Mouse (Mus musculus) hindbrain, embryonic 10.5 days (tissue): Measurements from ENCODE around the gene Ccdc84. TPM values are rescaled to one million over a fixed set of nuclear protein-coding genes. Genes with fewer than 3 reads are reported as not detected.

Experiments used
- DNase-seq: peaks from one replicate; pipeline ENCODE4 v3.0.0-alpha.2; 2017; ENCODE audit warnings: low spot score
- H3K27ac ChIP-seq: fragments of 300-500 bp; sonication (generic); 2 replicates; pipeline ENCODE4 v1.5.1; 2016; ENCODE audit warnings: mild to moderate bottlenecking, moderate library complexity
- H3K27me3 ChIP-seq: fragments of 300-500 bp; sonication (generic); 2 replicates; pipeline ENCODE4 v1.6.1; 2016; ENCODE audit warnings: mild to moderate bottlenecking; ENCODE audit not compliant: poor library complexity, insufficient read depth, severe bottlenecking
- H3K36me3 ChIP-seq: fragments of 300-500 bp; sonication (generic); 2 replicates; pipeline ENCODE4 v1.6.1; 2016; ENCODE audit warnings: mild to moderate bottlenecking, moderate library complexity
- H3K4me1 ChIP-seq: fragments of 300-500 bp; sonication (generic); replicated peaks from 2 replicates; pipeline ENCODE4 v1.6.1; 2016; ENCODE audit warnings: mild to moderate bottlenecking
- H3K4me3 ChIP-seq: fragments of 300-500 bp; sonication (generic); 2 replicates; pipeline ENCODE4 v1.5.1; 2016; ENCODE audit warnings: mild to moderate bottlenecking, moderate library complexity
- H3K9me3 ChIP-seq: fragments of 300-500 bp; sonication (generic); 2 replicates; pipeline ENCODE4 v1.6.1; 2016; ENCODE audit warnings: mild to moderate bottlenecking, moderate library complexity
- WGBS: fragments of 180-500 bp; shearing (Covaris S2); methylation state at CpG from one replicate; pipeline ENCODE4 v1.1.7; 2016; 5-methylcytosine and 5-hydroxymethylcytosine counted together
- polyA plus RNA-seq: library from polyadenylated mRNA; unstranded; fragments of >200 nt; fragmentation: Nextera tagmentation; extraction: Ambion mirVana; gene quantifications from 2 replicates; pipeline ENCODE4 v1.2.1, GENCODE M21; 2016

Ccdc84 gene
- polyA plus RNA-seq, 1 experiment from 2014 or later: 27.7 TPM

- Histone ChIP-seq H3K9me3 (no peaks in the 10 kb centered on the region), H3K4me1 (peaks cover 40% of the 10 kb centered on the region), H3K27ac (no peak overlapping the region), H3K27me3 (no peaks in the 10 kb centered on the region; the same call in 1 of the 2 replicates), H3K36me3 (peaks cover 75% of the 10 kb centered on the region), H3K4me3 (no peak overlapping the region)
- DNase-seq: no peak
- WGBS: 88% methylated on average over 4 of the region's 4 CpGs
These were observed 17.3 kb downstream of the Ccdc84 start for GRCm38 (mm10) chr9:44401081-44401480.

DNA sequence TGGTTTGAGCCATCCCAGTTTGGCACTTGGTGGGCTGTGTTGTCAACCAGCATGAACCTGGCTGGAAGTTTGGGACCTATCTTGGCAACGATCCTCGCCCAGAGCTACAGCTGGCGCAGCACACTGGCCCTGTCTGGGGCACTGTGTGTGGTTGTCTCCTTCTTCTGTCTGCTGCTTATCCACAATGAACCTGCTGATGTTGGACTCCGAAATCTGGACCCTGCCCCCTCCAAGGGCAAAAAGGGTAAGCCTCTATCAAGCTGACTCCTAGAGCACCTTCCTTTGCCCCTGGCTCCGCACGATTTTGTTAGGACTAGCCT lies 18.6 kb downstream of the Ccdc84 start:
- Histone ChIP-seq H3K9me3 (no peaks in the 10 kb centered on the region), H3K4me1 (peaks cover 31% of the 10 kb centered on the region), H3K27ac (no peak overlapping the region), H3K4me3 (no peak overlapping the region), H3K27me3 (no peaks in the 10 kb centered on the region; the same call in 1 of the 2 replicates), H3K36me3 (peaks cover 63% of the 10 kb centered on the region)
- no peak for DNase-seq
- 91% methylated on average over 6 of the region's 6 CpGs for WGBS

DNA sequence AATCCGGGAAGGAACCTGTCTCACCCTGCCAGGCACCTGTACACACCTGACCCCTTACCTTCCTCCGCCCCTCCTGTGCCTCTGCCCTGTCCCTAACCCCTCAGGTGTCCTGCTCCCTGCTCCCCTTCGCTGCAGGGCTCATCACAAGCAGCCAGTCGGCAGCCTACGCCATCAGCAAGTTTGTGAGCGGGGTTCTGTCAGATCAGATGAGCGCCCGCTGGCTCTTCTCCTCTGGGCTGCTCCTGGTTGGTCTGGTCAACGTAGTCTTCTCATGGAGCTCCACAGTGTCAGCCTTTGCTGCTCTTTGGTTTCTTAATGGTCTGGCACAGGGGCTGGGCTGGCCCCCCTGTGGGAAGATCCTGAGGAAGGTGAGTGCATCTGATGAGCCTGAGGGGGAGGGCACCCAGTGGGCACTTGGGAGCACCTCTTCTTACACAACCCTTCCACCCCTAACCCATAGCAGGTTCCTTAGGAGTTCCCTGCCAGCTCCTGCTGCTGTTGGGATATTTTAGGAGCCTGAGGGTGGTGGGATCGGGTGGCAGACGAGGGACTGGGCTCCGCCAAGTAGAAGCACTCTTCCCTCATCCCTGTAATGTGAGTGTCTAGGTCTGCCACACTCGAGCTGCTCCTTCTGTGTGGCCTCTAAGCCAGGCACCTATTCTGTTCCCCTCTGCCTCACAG lies 19.1 kb downstream of the Ccdc84 start:
- Histone ChIP-seq H3K4me1 (peaks cover 31% of the 10 kb centered on the region), H3K27me3 (no peaks in the 10 kb centered on the region; the same call in 1 of the 2 replicates), H3K27ac (no peak overlapping the region), H3K9me3 (no peaks in the 10 kb centered on the region), H3K4me3 (peak overlapping the region; percentile 18), H3K36me3 (peaks cover 58% of the 10 kb centered on the region)
- DNase-seq: no peak
- WGBS: 85% methylated on average over 13 of the region's 13 CpGs

DNA sequence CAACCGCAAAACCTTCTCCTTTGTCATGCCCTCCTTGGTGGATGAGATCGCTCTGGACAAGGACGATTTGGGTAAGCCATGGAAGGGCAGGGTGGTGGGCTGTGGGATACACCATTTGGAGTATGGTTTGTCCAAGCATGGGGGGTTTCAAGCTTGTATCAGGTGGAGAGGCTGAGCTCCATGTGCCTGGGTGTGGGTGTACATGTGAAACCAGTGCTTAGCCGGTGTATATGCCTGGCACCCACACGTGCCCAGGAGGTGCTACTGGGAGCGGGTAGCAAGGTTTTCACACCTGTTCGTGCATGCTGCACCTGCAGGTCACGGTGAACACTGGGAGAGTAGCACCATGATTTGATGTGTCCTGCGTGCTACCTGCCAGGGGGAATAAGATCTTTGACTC lies 19.8 kb downstream of the Ccdc84 start:
- 88% methylated on average over 9 of the region's 9 CpGs for WGBS
- Histone ChIP-seq H3K27ac (peak overlapping the region; percentile 90), H3K36me3 (peaks cover 51% of the 10 kb centered on the region)

GRCm38 (mm10) chr9:44398087-44398486 lies 20.3 kb downstream of the Ccdc84 start:
- Histone ChIP-seq H3K4me3 (peak overlapping the region; percentile 86), H3K27me3 (no peaks in the 10 kb centered on the region; the same call in 1 of the 2 replicates), H3K27ac (peak overlapping the region; percentile 90), H3K9me3 (no peaks in the 10 kb centered on the region), H3K36me3 (peaks cover 47% of the 10 kb centered on the region), H3K4me1 (peaks cover 31% of the 10 kb centered on the region)
- no peak for DNase-seq
- 25% methylated on average over 4 of the region's 4 CpGs for WGBS

More for the DNA sequence above, 19.8 kb downstream of the Ccdc84 start:
- Histone ChIP-seq H3K4me3 (peak overlapping the region; percentile 86; the same call in 1 of the 2 replicates), H3K27me3 (no peaks in the 10 kb centered on the region; the same call in 1 of the 2 replicates), H3K9me3 (no peaks in the 10 kb centered on the region), H3K4me1 (peaks cover 31% of the 10 kb centered on the region)
- DNase-seq: no peak

DNA sequence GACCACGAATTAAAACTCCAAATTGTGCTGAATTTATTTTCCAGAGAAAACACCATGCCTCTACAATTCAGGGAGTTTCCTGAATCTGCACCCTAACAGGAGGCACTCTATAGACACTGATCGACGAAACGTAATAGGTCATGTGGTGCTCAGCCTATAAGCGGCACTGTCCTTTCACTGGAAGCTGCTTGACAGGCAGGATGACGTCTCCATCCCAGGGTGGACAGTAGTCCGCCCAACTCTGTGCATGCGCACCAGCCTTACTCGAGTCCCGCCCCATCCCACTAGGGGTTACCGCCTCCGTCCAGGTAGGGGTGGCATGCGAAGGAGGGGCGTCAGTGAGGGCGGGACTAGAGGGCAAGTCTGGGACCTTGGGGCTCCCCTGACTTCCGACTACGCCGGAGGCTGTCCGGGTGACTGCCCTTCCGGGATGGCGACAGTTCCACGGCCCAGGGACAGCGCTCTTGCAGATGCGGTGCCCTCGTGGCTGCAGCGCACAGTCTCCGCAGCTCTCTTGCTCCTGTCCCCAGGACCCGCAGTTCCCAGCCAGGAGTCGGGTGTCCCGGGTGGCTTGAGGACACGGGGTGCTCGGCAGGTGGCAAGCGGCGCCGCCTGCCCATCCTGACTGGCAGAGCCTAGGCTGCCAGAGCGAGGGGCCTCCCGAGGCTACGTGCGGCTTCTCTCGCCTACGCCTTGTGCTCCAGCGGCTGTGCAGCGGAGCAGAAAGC lies 21.5 kb downstream of the Ccdc84 start, which contains the start of gene Slc37a4:
Gene Slc37a4 (plus strand): TSS at position 169 of the 728 bp plus-strand sequence.
- peak within 1 kb of the TSS; percentile 90 for H3K27ac ChIP-seq
- peak; percentile 90 for DNase-seq
- H3K4me1 ChIP-seq: peaks cover 31% of the 10 kb centered on the region
- peaks cover 47% of the 10 kb centered on the region for H3K36me3 ChIP-seq
- H3K4me3 ChIP-seq: peak within 1 kb of the TSS; percentile 86
- H3K27me3 ChIP-seq: no peaks in the 10 kb centered on the region; the same call in 1 of the 2 replicates
- no peaks in the 10 kb centered on the region for H3K9me3 ChIP-seq
- under 1% methylated on average over 43 of the region's 43 CpGs for WGBS

DNA sequence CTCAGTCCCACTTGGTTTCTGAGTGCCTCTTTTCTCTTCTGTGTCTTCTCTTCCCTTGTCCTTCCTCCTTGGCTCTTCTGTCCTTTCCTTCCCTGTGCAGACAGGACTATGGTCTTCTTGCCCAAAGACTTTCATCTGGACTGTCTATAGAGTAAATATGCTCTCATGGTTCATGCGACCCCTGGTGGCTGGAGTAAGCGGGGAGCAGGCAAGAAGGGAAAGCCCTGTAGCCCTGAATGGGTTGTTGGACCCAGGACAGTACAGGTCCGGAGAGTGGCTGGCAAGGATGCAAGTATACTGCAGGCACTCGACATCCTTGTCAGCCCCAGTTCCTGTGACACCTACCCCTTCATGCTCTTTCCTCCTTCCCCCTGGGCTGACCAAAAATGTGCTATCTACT lies 26.9 kb downstream of the Ccdc84 start:
- no peaks in the 10 kb centered on the region for H3K9me3 ChIP-seq
- DNase-seq: peak; percentile 71
- H3K4me1 ChIP-seq: peaks cover 5% of the 10 kb centered on the region; the same call in 1 of the 2 replicates
- H3K27ac ChIP-seq: no peak overlapping the region
- WGBS: 45% methylated on average over 4 of the region's 4 CpGs
- no peaks in the 10 kb centered on the region for H3K27me3 ChIP-seq
- H3K36me3 ChIP-seq: peaks cover 66% of the 10 kb centered on the region
- H3K4me3 ChIP-seq: no peak overlapping the region

GRCm38 (mm10) chr9:44389273-44389672 lies 29.1 kb downstream of the Ccdc84 start:
- peaks cover 88% of the 10 kb centered on the region for H3K36me3 ChIP-seq
- H3K27me3 ChIP-seq: no peaks in the 10 kb centered on the region
- H3K27ac ChIP-seq: no peak overlapping the region
- H3K9me3 ChIP-seq: no peaks in the 10 kb centered on the region
- 66% methylated on average over 8 of the region's 8 CpGs for WGBS
- H3K4me1 ChIP-seq: no peaks in the 10 kb centered on the region
- no peak overlapping the region for H3K4me3 ChIP-seq
- DNase-seq: peak; percentile 38

GRCm38 (mm10) chr9:44387221-44387620 lies 31.1 kb downstream of the Ccdc84 start:
- DNase-seq: no peak
- H3K9me3 ChIP-seq: no peaks in the 10 kb centered on the region
- H3K4me3 ChIP-seq: no peak overlapping the region
- H3K27ac ChIP-seq: no peak overlapping the region
- H3K4me1 ChIP-seq: no peaks in the 10 kb centered on the region
- H3K27me3 ChIP-seq: no peaks in the 10 kb centered on the region
- peaks cover 99% of the 10 kb centered on the region for H3K36me3 ChIP-seq
- 87% methylated on average over 3 of the region's 3 CpGs for WGBS

DNA sequence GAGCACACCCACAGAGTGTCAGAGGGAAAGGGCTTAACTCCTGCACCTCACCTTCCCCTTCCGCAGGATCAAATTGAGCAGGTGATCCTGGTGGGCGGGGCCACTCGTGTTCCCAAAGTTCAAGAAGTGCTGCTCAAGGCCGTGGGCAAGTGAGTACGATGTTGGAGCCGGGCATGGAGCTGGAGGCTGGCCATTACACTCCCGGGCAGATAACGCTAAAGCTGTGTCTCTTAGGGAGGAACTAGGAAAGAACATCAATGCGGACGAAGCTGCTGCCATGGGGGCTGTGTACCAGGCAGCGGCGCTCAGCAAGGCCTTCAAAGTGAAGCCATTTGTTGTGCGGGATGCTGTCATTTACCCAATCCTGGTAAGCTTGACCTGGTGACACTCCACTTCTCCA lies 33.8 kb downstream of the Ccdc84 start:
- H3K9me3 ChIP-seq: no peaks in the 10 kb centered on the region
- WGBS: 92% methylated on average over 13 of the region's 13 CpGs
- peaks cover 93% of the 10 kb centered on the region for H3K36me3 ChIP-seq

GRCm38 (mm10) chr9:44379862-44380261 lies 38.5 kb downstream of the Ccdc84 start:
- WGBS: 10% methylated on average over 15 of the region's 15 CpGs
- Histone ChIP-seq H3K36me3 (peaks cover 45% of the 10 kb centered on the region), H3K27ac (peak overlapping the region; percentile 95), H3K4me3 (peak overlapping the region; percentile 79), H3K27me3 (no peaks in the 10 kb centered on the region), H3K4me1 (peaks cover 27% of the 10 kb centered on the region), H3K9me3 (no peaks in the 10 kb centered on the region)
- no peak for DNase-seq

More for the DNA sequence above, 33.8 kb downstream of the Ccdc84 start:
- Histone ChIP-seq H3K27me3 (no peaks in the 10 kb centered on the region), H3K27ac (no peak overlapping the region), H3K4me3 (no peak overlapping the region), H3K4me1 (peaks cover 16% of the 10 kb centered on the region)
- no peak for DNase-seq

- no peaks in the 10 kb centered on the region for H3K27me3 ChIP-seq
- WGBS: under 1% methylated on average over 83 of the region's 83 CpGs
These were observed 39.1 kb downstream of the Ccdc84 start, which contains the start of gene Hyou1 for GRCm38 (mm10) chr9:44379054-44379834. Gene Hyou1 (plus strand): TSS chr9:44379490.

More at GRCm38 (mm10) chr9:44379054-44379834, 39.1 kb downstream of the Ccdc84 start, which contains the start of gene Hyou1:
- H3K4me1 ChIP-seq: peaks cover 27% of the 10 kb centered on the region
- H3K4me3 ChIP-seq: peak within 1 kb of the TSS; percentile 79
- DNase-seq: peak; percentile 100
- H3K27ac ChIP-seq: peak within 1 kb of the TSS; percentile 95
- peaks cover 39% of the 10 kb centered on the region for H3K36me3 ChIP-seq
- no peaks in the 10 kb centered on the region for H3K9me3 ChIP-seq
